Mouse (Mus musculus) brain, embryonic 14.5 days (tissue): ENCODE results near the gene Klf13.

Experiments used
- CTCF ChIP-seq: fragments of 200-500 bp; IDR thresholded peaks from 2 replicates; pipeline ENCODE4 v1.5.1; 2012; ENCODE audit warnings: inconsistent platforms, mild to moderate bottlenecking, moderate library complexity, borderline replicate concordance; ENCODE audit not compliant: insufficient read depth, insufficient read length; ENCODE audit errors: extremely low read depth
- POLR2A ChIP-seq: fragments of 200-500 bp; IDR thresholded peaks from 2 replicates; pipeline ENCODE4 v1.6.1; 2012; ENCODE audit warnings: mild to moderate bottlenecking, inconsistent platforms, borderline replicate concordance; ENCODE audit not compliant: poor library complexity, insufficient read depth, insufficient read length, severe bottlenecking; ENCODE audit errors: extremely low read depth

GRCm38 (mm10) chr7:63896968-63897468 is 41.7 kb downstream of the Klf13 start:
- TF ChIP-seq POLR2A (no peak), CTCF (peak; percentile 53)
